Mouse (Mus musculus) kidney, adult 2 months (tissue): Measurements from ENCODE around the gene Thegl.

Experiments used
- CTCF ChIP-seq: fragments of 200-500 bp; conservative IDR thresholded peaks from 2 replicates; pipeline ENCODE4 v1.5.1; 2011; ENCODE audit warnings: low read depth, mild to moderate bottlenecking, control low read depth, low read length, moderate library complexity, mixed read lengths; ENCODE audit not compliant: insufficient read depth, insufficient read length
- POLR2A ChIP-seq: fragments of 200-500 bp; IDR thresholded peaks from one replicate; pipeline ENCODE4 v1.6.1; 2011; ENCODE audit warnings: low read depth, low read length, control low read depth

DNA sequence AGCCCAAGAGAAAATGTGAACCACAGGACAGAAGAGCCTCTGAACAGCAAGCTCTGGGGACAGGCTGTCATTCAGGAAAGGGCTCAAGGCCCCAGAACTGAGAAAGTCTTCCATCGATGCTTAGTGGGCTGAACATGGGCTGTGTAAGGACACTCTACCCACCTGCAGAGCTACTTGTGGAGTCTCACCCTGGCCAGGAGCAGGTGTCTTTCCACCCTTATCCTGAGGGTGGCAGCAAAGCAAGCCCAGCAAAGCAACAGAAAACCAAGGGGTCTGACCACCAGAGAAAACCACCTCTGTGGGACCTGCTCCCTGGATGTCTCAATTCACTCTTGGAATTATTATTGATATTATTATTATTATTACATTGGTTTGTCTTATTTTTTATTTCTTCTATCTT lies 73.5 kb downstream of the Thegl start:
- peak; percentile 80 for TF ChIP-seq CTCF
- no peak for TF ChIP-seq POLR2A
